Mouse (Mus musculus): ENCODE data around the gene Auts2. TPM values are rescaled to one million over a fixed set of nuclear protein-coding genes. Genes with fewer than 3 reads are reported as not detected.

Auts2 gene
- total RNA-seq, 1 experiment: 9.9 TPM

DNA sequence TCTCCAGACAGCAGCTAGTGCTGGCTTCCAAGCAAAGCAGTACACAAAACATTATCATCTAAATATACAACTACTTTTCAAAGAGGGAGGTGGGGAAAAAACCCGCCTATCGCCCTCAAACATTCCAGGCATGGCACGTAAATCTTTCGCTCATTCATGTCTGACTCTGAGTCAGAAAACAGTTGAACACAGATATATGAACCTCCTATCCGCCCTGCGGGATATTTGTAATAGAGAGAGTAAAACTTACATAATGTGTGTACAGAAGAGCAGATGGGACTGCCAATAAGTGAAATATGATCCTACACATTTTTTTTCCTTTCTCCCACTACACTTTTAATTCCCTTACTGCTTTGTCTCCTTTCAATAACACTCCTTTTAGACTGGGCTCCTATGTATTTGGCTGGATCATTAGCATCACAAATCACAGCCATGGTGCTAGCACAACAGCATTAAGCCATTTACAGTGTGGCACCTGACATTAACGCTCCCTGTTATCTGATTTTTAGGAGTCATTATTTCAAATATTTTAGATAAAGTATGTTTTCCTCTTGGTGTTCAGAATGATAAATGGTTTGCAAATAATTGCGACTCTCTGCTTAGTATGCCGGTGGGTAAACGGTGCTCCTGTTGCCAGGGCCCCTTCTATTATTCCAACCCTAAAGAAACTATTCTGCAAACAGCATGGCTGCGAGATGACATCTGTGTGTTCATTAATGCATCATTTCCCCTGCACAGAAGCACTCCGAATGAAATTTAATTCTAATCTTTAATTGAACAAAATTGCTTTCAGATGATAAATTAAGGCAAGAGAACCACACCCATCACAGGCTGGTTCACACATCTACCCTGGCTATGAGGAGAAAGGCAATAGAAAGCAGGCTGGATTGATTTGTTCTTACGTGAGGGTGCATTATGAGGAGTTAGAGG lies 252.3 kb downstream of the Auts2 start:
- no peaks in the 10 kb centered on the region for H3K9me3 ChIP-seq (ENCODE audit: control insufficient read depth, insufficient read depth, low read depth, low read length)
- H3K36me3 ChIP-seq (ENCODE audit: control insufficient read depth, insufficient read depth, low read length, poor library complexity, severe bottlenecking): no peaks in the 10 kb centered on the region
- H3K4me3 ChIP-seq (ENCODE audit: insufficient read depth in 1 of 2, low read depth in 1 of 2, low read length in 2 of 2, poor library complexity in 1 of 2, severe bottlenecking in 1 of 2): no peak overlapping the region
- DNase-seq (ENCODE audit: low read depth, low spot score): no peak
- TF ChIP-seq MAFK (IDR thresholded peaks at IDR 0.05; ENCODE audit: insufficient read depth, low read depth, low read length) (no peak), CHD2 (IDR thresholded peaks at IDR 0.05; ENCODE audit: low read depth, low read length) (no peak), HCFC1 (IDR thresholded peaks at IDR 0.05; ENCODE audit: borderline replicate concordance, insufficient read depth, low read length) (no peak), ZC3H11A (IDR thresholded peaks at IDR 0.05; ENCODE audit: borderline replicate concordance, low read depth, low read length) (no peak), ZNF384 (IDR thresholded peaks at IDR 0.05; ENCODE audit: low read depth, low read length) (no peak)
- in situ Hi-C loops (cut with MboI; ENCODE audit: low sequenced_read_pairs in 2 of 2, unreplicated experiment in 2 of 2): no loop called here
- H3K27ac ChIP-seq (ENCODE audit: insufficient read depth, low read depth, low read length, poor library complexity, severe bottlenecking): no peak overlapping the region
- no peak overlapping the region for H3K9ac ChIP-seq (ENCODE audit: insufficient read depth, low read depth, low read length, poor library complexity, severe bottlenecking)
- no peaks in the 10 kb centered on the region for H3K4me1 ChIP-seq (ENCODE audit: control insufficient read depth in 2 of 2, insufficient read depth in 2 of 2, low read length in 2 of 2, poor library complexity in 1 of 2)

- Histone ChIP-seq H3K4me3 (ENCODE audit: insufficient read depth in 1 of 2, low read depth in 1 of 2, low read length in 2 of 2, poor library complexity in 1 of 2, severe bottlenecking in 1 of 2) (no peak overlapping the region), H3K4me1 (ENCODE audit: control insufficient read depth in 2 of 2, insufficient read depth in 2 of 2, low read length in 2 of 2, poor library complexity in 1 of 2) (no peaks in the 10 kb centered on the region)
- in situ Hi-C loops (cut with MboI; ENCODE audit: low sequenced_read_pairs in 2 of 2, unreplicated experiment in 2 of 2): no loop called here
Measured at GRCm38 (mm10) chr5:132283741-132284140, 259.4 kb downstream of the Auts2 start.

DNA sequence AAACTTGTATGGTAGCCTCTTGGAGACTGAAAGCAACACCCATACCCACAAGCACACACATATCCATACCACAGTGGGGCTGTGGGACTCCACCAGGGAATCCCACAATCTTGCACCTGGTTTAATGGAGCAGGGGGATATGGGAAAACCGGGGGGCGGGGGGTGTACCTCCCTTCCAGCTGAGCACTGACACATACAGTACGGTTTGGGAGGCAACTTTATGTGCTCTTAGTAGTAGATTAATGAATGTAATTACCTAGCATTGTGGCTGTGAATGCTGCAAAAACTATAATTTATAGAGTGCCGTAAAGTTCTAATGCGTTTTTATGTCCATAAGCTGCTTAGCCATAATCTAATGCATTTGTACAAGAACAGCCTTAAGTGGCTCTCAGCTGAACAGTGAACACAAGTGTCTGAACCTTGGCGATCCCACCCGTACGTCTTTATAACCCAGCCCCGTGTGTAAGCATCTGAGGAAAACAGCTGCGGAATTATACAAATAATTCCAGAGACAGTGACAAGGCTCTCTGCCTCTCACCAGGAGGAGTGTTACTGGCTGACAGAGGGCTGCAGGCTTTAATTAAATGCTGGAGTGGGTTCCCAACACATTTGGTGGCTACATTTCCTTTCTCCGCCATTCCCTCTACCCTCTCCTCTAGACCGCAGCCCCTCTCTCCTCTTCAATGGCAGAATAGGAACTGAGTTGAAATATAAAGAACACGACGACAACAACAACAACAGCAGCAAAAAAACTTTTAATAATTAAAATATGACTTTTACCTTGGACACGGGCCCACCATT lies 268.8 kb downstream of the Auts2 start:
- H3K9me3 ChIP-seq (ENCODE audit: control insufficient read depth, insufficient read depth, low read depth, low read length): no peaks in the 10 kb centered on the region
- no peaks in the 10 kb centered on the region for H3K36me3 ChIP-seq (ENCODE audit: control insufficient read depth, insufficient read depth, low read length, poor library complexity, severe bottlenecking)
- no peak overlapping the region for H3K27ac ChIP-seq (ENCODE audit: insufficient read depth, low read depth, low read length, poor library complexity, severe bottlenecking)
- H3K4me1 ChIP-seq (ENCODE audit: control insufficient read depth in 2 of 2, insufficient read depth in 2 of 2, low read length in 2 of 2, poor library complexity in 1 of 2): no peaks in the 10 kb centered on the region
- no peak for TF ChIP-seq ZNF384 (IDR thresholded peaks at IDR 0.05; ENCODE audit: low read depth, low read length)
- no peak for TF ChIP-seq CHD2 (IDR thresholded peaks at IDR 0.05; ENCODE audit: low read depth, low read length)
- TF ChIP-seq MAFK (IDR thresholded peaks at IDR 0.05; ENCODE audit: insufficient read depth, low read depth, low read length): no peak
- TF ChIP-seq HCFC1 (IDR thresholded peaks at IDR 0.05; ENCODE audit: borderline replicate concordance, insufficient read depth, low read length): no peak
- no peak for TF ChIP-seq ZC3H11A (IDR thresholded peaks at IDR 0.05; ENCODE audit: borderline replicate concordance, low read depth, low read length)
- H3K4me3 ChIP-seq (ENCODE audit: insufficient read depth in 1 of 2, low read depth in 1 of 2, low read length in 2 of 2, poor library complexity in 1 of 2, severe bottlenecking in 1 of 2): no peak overlapping the region
- no peak overlapping the region for H3K9ac ChIP-seq (ENCODE audit: insufficient read depth, low read depth, low read length, poor library complexity, severe bottlenecking)
- no peak for DNase-seq (ENCODE audit: low read depth, low spot score)
- in situ Hi-C loops (cut with MboI; ENCODE audit: low sequenced_read_pairs in 2 of 2, unreplicated experiment in 2 of 2): no loop called here

More at GRCm38 (mm10) chr5:132283741-132284140, 259.4 kb downstream of the Auts2 start:
- TF ChIP-seq HCFC1 (IDR thresholded peaks at IDR 0.05; ENCODE audit: borderline replicate concordance, insufficient read depth, low read length) (no peak), CHD2 (IDR thresholded peaks at IDR 0.05; ENCODE audit: low read depth, low read length) (no peak), ZC3H11A (IDR thresholded peaks at IDR 0.05; ENCODE audit: borderline replicate concordance, low read depth, low read length) (no peak), ZNF384 (IDR thresholded peaks at IDR 0.05; ENCODE audit: low read depth, low read length) (no peak), MAFK (IDR thresholded peaks at IDR 0.05; ENCODE audit: insufficient read depth, low read depth, low read length) (no peak)
- no peak for DNase-seq (ENCODE audit: low read depth, low spot score)
- Histone ChIP-seq H3K9ac (ENCODE audit: insufficient read depth, low read depth, low read length, poor library complexity, severe bottlenecking) (no peak overlapping the region), H3K36me3 (ENCODE audit: control insufficient read depth, insufficient read depth, low read length, poor library complexity, severe bottlenecking) (no peaks in the 10 kb centered on the region), H3K9me3 (ENCODE audit: control insufficient read depth, insufficient read depth, low read depth, low read length) (no peaks in the 10 kb centered on the region), H3K27ac (ENCODE audit: insufficient read depth, low read depth, low read length, poor library complexity, severe bottlenecking) (no peak overlapping the region)

- Histone ChIP-seq H3K4me3 (ENCODE audit: insufficient read depth in 1 of 2, low read depth in 1 of 2, low read length in 2 of 2, poor library complexity in 1 of 2, severe bottlenecking in 1 of 2) (no peak overlapping the region), H3K36me3 (ENCODE audit: control insufficient read depth, insufficient read depth, low read length, poor library complexity, severe bottlenecking) (no peaks in the 10 kb centered on the region), H3K9ac (ENCODE audit: insufficient read depth, low read depth, low read length, poor library complexity, severe bottlenecking) (no peak overlapping the region)
Measured at GRCm38 (mm10) chr5:132272132-132272531, 271.0 kb downstream of the Auts2 start.

More at GRCm38 (mm10) chr5:132272132-132272531, 271.0 kb downstream of the Auts2 start:
- TF ChIP-seq CHD2 (IDR thresholded peaks at IDR 0.05; ENCODE audit: low read depth, low read length) (no peak), HCFC1 (IDR thresholded peaks at IDR 0.05; ENCODE audit: borderline replicate concordance, insufficient read depth, low read length) (no peak), MAFK (IDR thresholded peaks at IDR 0.05; ENCODE audit: insufficient read depth, low read depth, low read length) (no peak), ZC3H11A (IDR thresholded peaks at IDR 0.05; ENCODE audit: borderline replicate concordance, low read depth, low read length) (no peak), ZNF384 (IDR thresholded peaks at IDR 0.05; ENCODE audit: low read depth, low read length) (no peak)
- in situ Hi-C loops (cut with MboI; ENCODE audit: low sequenced_read_pairs in 2 of 2, unreplicated experiment in 2 of 2): no loop called here
- no peak for DNase-seq (ENCODE audit: low read depth, low spot score)
- H3K27ac ChIP-seq (ENCODE audit: insufficient read depth, low read depth, low read length, poor library complexity, severe bottlenecking): no peak overlapping the region
- H3K9me3 ChIP-seq (ENCODE audit: control insufficient read depth, insufficient read depth, low read depth, low read length): no peaks in the 10 kb centered on the region
- H3K4me1 ChIP-seq (ENCODE audit: control insufficient read depth in 2 of 2, insufficient read depth in 2 of 2, low read length in 2 of 2, poor library complexity in 1 of 2): no peaks in the 10 kb centered on the region
